Mouse (Mus musculus) megakaryocyte, embryonic 14.5 days (primary cell): ENCODE results near the gene Ankrd6. TPM values are rescaled to one million over a fixed set of nuclear protein-coding genes. Genes with fewer than 3 reads are reported as not detected.

Experiments
- H3K27me3 ChIP-seq: replicated peaks from 2 replicates; pipeline ENCODE3; 2012; ENCODE audit warnings: inconsistent platforms
- H3K36me3 ChIP-seq: replicated peaks from 2 replicates; pipeline ENCODE3; 2012; ENCODE audit warnings: low read length, inconsistent platforms, mixed read lengths
- H3K4me1 ChIP-seq: 2 replicates; pipeline ENCODE4 v1.6.1; 2012; ENCODE audit warnings: inconsistent platforms
- H3K4me3 ChIP-seq: replicated peaks from 2 replicates; pipeline ENCODE3; 2012; ENCODE audit warnings: moderate library complexity, mild to moderate bottlenecking, inconsistent platforms
- H3K9me3 ChIP-seq: 2 replicates; pipeline ENCODE4 v1.6.1; 2012; ENCODE audit warnings: inconsistent platforms
- FLI1 ChIP-seq: IDR thresholded peaks from 2 replicates; pipeline ENCODE4 v1.6.1; 2012; ENCODE audit warnings: low read length, inconsistent platforms, mixed read lengths
- GATA1 ChIP-seq: IDR thresholded peaks from 3 replicates; pipeline ENCODE4 v1.6.1; 2012; ENCODE audit warnings: mixed read lengths, low read length, inconsistent platforms, borderline replicate concordance
- polyA plus RNA-seq: library from polyadenylated mRNA; stranded (reverse); fragments of >175 nt; gene quantifications from 2 replicates; pipeline ENCODE4 v1.2.3, GENCODE M21; 2012; ENCODE audit warnings: low replicate concordance; ENCODE audit not compliant: insufficient read depth

The Ankrd6 gene
- polyA plus RNA-seq, 1 experiment, result not detected

DNA sequence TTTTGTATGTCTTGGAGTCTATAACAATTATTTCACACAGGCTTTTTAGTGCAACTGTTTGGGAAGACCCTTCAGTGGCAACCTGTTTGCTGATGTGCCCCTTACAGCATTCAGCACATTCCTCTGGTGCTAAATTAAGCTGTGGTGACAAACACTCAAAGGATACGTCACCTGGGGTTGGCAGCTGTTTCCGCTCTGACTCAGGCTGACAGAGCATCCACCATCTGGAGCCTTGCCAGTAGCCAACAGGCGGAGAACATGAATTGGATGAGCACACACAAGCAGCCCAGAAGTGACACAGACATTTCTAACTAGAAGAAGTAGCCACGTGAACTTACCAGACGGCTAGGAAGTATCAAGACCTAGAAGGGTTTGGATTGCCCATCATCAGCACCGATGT, 44.0 kb downstream of the Ankrd6 start:
- peaks cover 13% of the 10 kb centered on the region for H3K4me1 ChIP-seq
- no peak overlapping the region for H3K4me3 ChIP-seq
- H3K27me3 ChIP-seq, result peaks cover 2% of the 10 kb centered on the region
- no peak for TF ChIP-seq GATA1
- no peak for TF ChIP-seq FLI1
- H3K36me3 ChIP-seq, result no peaks in the 10 kb centered on the region
- no peaks in the 10 kb centered on the region for H3K9me3 ChIP-seq

DNA sequence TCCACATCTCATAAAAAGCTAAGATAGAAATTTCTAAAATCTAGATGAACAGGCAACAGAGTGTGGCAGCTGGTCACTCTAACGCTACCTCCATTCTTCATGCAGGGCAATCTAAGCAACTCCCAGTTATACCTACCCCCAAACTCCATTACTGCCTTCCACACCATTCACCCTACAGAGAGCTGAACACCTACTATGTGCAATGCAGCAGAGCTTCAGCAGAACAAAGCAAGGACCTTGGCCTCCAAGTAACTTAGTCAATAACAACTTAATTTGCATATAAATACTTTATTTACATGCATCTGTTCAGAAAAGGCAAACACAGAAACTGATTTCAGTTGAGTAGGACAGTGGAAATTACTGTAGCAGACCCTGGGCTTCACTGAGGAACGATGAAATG, 44.7 kb downstream of the Ankrd6 start:
- Histone ChIP-seq H3K9me3 (no peaks in the 10 kb centered on the region), H3K4me1 (peaks cover 13% of the 10 kb centered on the region), H3K36me3 (no peaks in the 10 kb centered on the region), H3K4me3 (no peak overlapping the region), H3K27me3 (peaks cover 2% of the 10 kb centered on the region)
- no peak for TF ChIP-seq GATA1
- TF ChIP-seq FLI1, result no peak

GRCm38 (mm10) chr4:32905381-32905780, 45.3 kb downstream of the Ankrd6 start:
- Histone ChIP-seq H3K27me3 (peaks cover 2% of the 10 kb centered on the region), H3K9me3 (no peaks in the 10 kb centered on the region), H3K4me3 (no peak overlapping the region), H3K4me1 (peaks cover 13% of the 10 kb centered on the region), H3K36me3 (no peaks in the 10 kb centered on the region)
- no peak for TF ChIP-seq GATA1

DNA sequence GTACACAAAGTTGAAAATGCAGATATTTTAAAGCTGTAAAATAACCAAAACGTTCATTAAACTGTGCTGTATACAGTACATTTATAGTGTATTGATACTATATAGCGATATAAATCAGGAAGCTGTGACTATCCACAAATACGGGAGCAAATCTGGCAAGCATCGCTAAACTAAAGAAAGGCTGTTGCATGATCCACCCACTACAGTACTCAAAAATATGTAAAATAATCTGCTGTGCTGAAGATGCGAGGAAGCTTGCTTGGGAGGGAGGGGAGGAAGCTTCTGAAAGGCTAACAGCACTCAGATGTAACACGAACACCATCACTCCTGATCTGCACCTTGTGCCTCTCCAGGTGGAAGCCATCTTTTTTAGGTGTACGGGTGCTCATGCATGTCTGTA, 46.8 kb downstream of the Ankrd6 start:
- H3K27me3 ChIP-seq, result peaks cover 5% of the 10 kb centered on the region
- H3K36me3 ChIP-seq, result no peaks in the 10 kb centered on the region
- no peaks in the 10 kb centered on the region for H3K9me3 ChIP-seq
- peaks cover 9% of the 10 kb centered on the region for H3K4me1 ChIP-seq
- no peak overlapping the region for H3K4me3 ChIP-seq
- no peak for TF ChIP-seq FLI1
- TF ChIP-seq GATA1, result no peak

- Histone ChIP-seq H3K36me3 (no peaks in the 10 kb centered on the region), H3K4me1 (no peaks in the 10 kb centered on the region), H3K4me3 (no peak overlapping the region), H3K9me3 (peaks cover 8% of the 10 kb centered on the region), H3K27me3 (peaks cover 15% of the 10 kb centered on the region)
- TF ChIP-seq GATA1 (no peak), FLI1 (no peak)
These were observed 51.6 kb downstream of the Ankrd6 start for GRCm38 (mm10) chr4:32899051-32899450.

DNA sequence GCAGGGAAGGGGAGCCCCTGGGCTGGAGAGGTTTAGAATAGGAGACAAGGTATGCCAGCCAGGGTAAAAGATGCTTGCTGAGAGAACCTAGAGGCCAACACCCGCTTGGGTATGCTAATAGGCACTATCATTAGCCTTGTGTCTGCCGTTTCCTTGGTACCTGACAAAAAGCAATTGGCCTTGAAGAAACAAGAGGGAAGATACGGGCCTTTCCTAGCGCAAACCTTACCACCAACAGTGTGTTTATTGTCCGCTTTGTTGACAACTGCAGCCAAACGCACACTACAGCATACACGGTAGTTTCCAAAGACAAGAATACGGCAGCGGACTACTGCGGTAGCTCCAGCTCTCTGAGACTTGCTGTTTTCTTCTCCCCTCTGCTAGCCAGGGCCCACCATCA, 59.3 kb downstream of the Ankrd6 start:
- TF ChIP-seq FLI1 (no peak), GATA1 (no peak)
- Histone ChIP-seq H3K27me3 (peaks cover 51% of the 10 kb centered on the region), H3K9me3 (peaks cover 16% of the 10 kb centered on the region), H3K4me3 (no peak overlapping the region), H3K36me3 (no peaks in the 10 kb centered on the region), H3K4me1 (peaks cover 4% of the 10 kb centered on the region)

- TF ChIP-seq GATA1 (no peak), FLI1 (no peak)
- Histone ChIP-seq H3K36me3 (no peaks in the 10 kb centered on the region), H3K27me3 (peaks cover 56% of the 10 kb centered on the region)
These were observed 59.9 kb downstream of the Ankrd6 start for GRCm38 (mm10) chr4:32890735-32891098.

DNA sequence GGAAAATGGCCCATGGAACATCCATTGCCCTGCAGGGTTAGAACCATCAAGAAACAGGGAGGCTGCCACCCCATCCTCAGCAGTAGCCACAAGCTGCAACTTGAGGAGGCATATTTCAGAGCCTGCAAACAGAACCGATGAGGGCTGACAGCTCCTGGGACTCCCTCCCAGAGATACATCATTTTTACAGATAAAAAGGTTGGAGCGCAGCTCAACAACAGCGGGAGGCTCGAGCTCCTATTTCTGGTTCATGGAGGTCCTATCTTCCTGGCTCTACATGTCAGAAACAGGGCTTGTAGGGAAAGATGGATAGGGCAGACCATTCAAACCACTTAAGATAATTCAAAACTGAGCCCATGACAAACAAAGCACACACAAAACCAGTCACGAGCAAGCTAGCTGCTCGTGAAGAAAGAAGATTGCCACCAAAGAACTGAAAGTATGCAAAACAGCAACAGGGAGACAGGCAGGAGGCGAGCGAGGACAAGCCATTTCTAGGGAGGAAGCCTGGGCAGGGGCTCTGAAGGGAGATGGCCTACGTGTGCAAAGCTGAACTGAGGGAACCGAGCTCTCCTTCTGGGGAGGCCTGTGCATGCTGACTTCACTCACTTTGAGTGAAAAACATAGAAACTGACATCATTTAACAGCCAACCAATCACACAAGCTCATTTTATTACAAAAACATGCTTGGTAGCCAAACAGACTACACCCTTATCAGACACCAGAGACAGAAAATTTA, 60.5 kb downstream of the Ankrd6 start:
- H3K36me3 ChIP-seq, result no peaks in the 10 kb centered on the region
- H3K4me1 ChIP-seq, result peaks cover 6% of the 10 kb centered on the region

More at GRCm38 (mm10) chr4:32890735-32891098, 59.9 kb downstream of the Ankrd6 start:
- Histone ChIP-seq H3K9me3 (peaks cover 16% of the 10 kb centered on the region), H3K4me1 (peaks cover 6% of the 10 kb centered on the region), H3K4me3 (no peak overlapping the region)

DNA sequence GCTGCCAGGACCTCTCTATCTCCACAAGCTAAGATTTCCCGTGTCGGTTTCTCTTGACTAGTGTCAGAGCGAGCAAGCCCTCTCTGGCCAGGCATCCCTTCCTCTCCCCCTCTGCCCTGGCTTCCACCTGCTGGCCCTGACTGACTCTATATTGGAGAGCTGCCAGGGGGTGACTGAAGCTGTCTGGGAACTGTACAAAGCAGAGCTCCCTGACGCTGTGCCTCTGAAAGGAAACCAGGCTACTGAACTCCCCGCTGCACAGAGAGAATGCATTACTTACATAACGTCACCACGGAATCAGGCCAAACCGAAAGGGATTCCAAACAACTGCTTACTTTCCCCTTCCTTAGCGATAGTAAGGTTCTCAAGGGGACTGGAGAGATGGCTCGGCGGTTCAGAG, 61.4 kb downstream of the Ankrd6 start:
- peaks cover 9% of the 10 kb centered on the region for H3K9me3 ChIP-seq
- H3K27me3 ChIP-seq, result peaks cover 58% of the 10 kb centered on the region
- peaks cover 6% of the 10 kb centered on the region for H3K4me1 ChIP-seq
- TF ChIP-seq GATA1, result no peak
- no peak for TF ChIP-seq FLI1
- no peak overlapping the region for H3K4me3 ChIP-seq
- H3K36me3 ChIP-seq, result no peaks in the 10 kb centered on the region

More for the DNA sequence above, 60.5 kb downstream of the Ankrd6 start:
- TF ChIP-seq FLI1 (no peak), GATA1 (no peak)
- Histone ChIP-seq H3K9me3 (peaks cover 16% of the 10 kb centered on the region), H3K4me3 (no peak overlapping the region), H3K27me3 (peaks cover 58% of the 10 kb centered on the region)

DNA sequence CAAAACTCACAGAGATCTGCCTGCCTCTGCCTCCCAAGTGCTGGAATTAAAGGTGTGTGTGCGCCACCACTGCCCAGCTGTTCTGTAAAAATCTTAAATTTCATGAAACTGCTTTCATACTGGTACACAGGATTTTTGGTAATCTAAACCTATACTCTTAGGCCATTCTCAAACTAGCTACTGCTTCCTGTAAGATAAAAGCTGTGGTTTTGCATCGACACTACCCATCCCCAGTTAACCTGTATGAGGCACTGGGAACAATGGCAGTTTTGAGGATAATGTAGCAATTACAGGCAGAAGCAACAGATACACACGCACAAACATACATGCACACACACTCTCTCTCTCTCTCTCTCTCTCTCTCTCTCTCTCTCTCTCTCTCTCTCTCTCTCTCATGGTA, 64.2 kb downstream of the Ankrd6 start:
- Histone ChIP-seq H3K9me3 (0 out of 2 replicates have a peak, but pooled peaks cover 3% of the 10 kb centered on the region), H3K36me3 (no peaks in the 10 kb centered on the region), H3K27me3 (peaks cover 60% of the 10 kb centered on the region), H3K4me1 (peaks cover 6% of the 10 kb centered on the region), H3K4me3 (no peak overlapping the region)
- TF ChIP-seq GATA1, result no peak
- no peak for TF ChIP-seq FLI1
